Mouse (Mus musculus) small intestine, adult 2 months (tissue): Measurements from ENCODE around the gene Parn.

ENCODE experiments used
- CTCF ChIP-seq: fragments of 200-500 bp; IDR thresholded peaks from 2 replicates; pipeline ENCODE4 v1.5.1; 2012; ENCODE audit warnings: low read depth, mild to moderate bottlenecking, control low read depth, inconsistent platforms, low read length, moderate library complexity, mixed read lengths; ENCODE audit not compliant: insufficient replicate concordance, insufficient read length; ENCODE audit errors: extremely low read depth
- POLR2A ChIP-seq: fragments of 200-500 bp; IDR thresholded peaks from 2 replicates; pipeline ENCODE4 v1.6.1; 2012; ENCODE audit warnings: low read depth, mild to moderate bottlenecking, control low read depth, inconsistent platforms, low read length, moderate library complexity

- TF ChIP-seq CTCF, result no peak
- TF ChIP-seq POLR2A, result no peak
Observed at GRCm38 (mm10) chr16:13668402-13669108, 585 bp upstream of the Parn start.
